Mouse (Mus musculus) liver, postnatal 0 days (tissue): ENCODE data around the gene Fgf13.

Source experiments
- CTCF ChIP-seq: sonication (generic); IDR thresholded peaks from 2 replicates; pipeline ENCODE4 v1.5.1; 2016; ENCODE audit warnings: antibody characterized with exemption, low read depth
- EP300 ChIP-seq: IDR thresholded peaks from 2 replicates; pipeline ENCODE4 v1.6.1; 2016; ENCODE audit warnings: antibody characterized with exemption, low read depth, mild to moderate bottlenecking

GRCm38 (mm10) chrX:59240683-59241459 is 327.0 kb downstream of the Fgf13 start:
- TF ChIP-seq CTCF (no peak), EP300 (no peak)
